Mouse (Mus musculus): Measurements from ENCODE around the gene Fmo3.

DNA sequence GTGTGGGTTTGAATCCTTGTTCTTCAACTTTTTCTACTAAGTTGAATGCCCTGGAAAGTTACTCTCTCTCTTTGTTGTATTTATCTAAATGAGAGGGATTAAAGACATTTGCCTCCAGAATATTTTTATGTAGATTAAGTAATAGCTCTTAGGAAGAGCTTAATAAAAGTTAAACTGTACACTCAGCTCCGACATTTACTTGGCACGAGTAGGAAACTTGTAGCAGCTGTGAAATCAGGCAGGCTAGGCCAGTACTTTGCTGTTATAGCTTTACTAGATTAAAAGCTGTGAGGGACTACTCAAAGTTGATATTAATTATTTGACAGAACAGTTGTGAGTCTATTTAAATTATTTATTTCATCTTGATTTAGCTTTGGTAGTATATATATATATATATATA lies 19.2 kb upstream of the Fmo3 start:
- no peak for TF ChIP-seq CTCF (IDR thresholded peaks at IDR 0.05; ENCODE audit: low read depth)
- no peak for TF ChIP-seq EP300 (IDR thresholded peaks at IDR 0.05; ENCODE audit: low read depth)

Measured in heart, postnatal 0 days (tissue).